Mouse (Mus musculus) adrenal gland, adult (tissue): ENCODE data around the gene Ttc33.

Experiments
- DNase-seq, 2 experiments: peaks; one replicate each; pipeline ENCODE4 v3.0.0; 2022 to 2023; ENCODE audit warnings: low spot score in 1 of 2; ENCODE audit not compliant: inconsistent age in 2 of 2

The Ttc33 gene

GRCm38 (mm10) chr15:5185366-5186292 is at the start of gene Ttc33:
Gene Ttc33 (plus strand): TSS chr15:5185525.
- peak; percentile 80 to 95 for DNase-seq

GRCm38 (mm10) chr15:5138021-5138856 is 47.1 kb upstream of the Ttc33 start:
- peak in 1 of 2 experiments; percentile 35 for DNase-seq

- DNase-seq = no peak
Observed at GRCm38 (mm10) chr15:5139366-5139765, 46.0 kb upstream of the Ttc33 start.

- DNase-seq = no peak
Observed at GRCm38 (mm10) chr15:5139863-5140262, 45.5 kb upstream of the Ttc33 start.

GRCm38 (mm10) chr15:5140357-5140756 is 45.0 kb upstream of the Ttc33 start:
- no peak for DNase-seq

- DNase-seq = peak in 1 of 2 experiments; percentile 61
Observed at GRCm38 (mm10) chr15:5142047-5142446, 43.3 kb upstream of the Ttc33 start.

- no peak for DNase-seq
Observed at GRCm38 (mm10) chr15:5142714-5143113, 42.6 kb upstream of the Ttc33 start.

- DNase-seq = peak; percentile 82 to 93
Observed at GRCm38 (mm10) chr15:5143361-5144020, 41.8 kb upstream of the Ttc33 start, which contains the start of gene Prkaa1. Gene Prkaa1 (plus strand): TSS chr15:5143861.

GRCm38 (mm10) chr15:5144021-5144778 is 41.1 kb upstream of the Ttc33 start:
- DNase-seq = peak in 1 of 2 experiments; percentile 75

- DNase-seq = peak in 1 of 2 experiments; percentile 43
Observed at GRCm38 (mm10) chr15:5145196-5145945, 40.0 kb upstream of the Ttc33 start.

GRCm38 (mm10) chr15:5149187-5149586 is 36.1 kb upstream of the Ttc33 start:
- DNase-seq = peak in 1 of 2 experiments; percentile 61

- no peak for DNase-seq
Observed at GRCm38 (mm10) chr15:5152171-5152570, 33.2 kb upstream of the Ttc33 start.

- DNase-seq = no peak
Observed at GRCm38 (mm10) chr15:5154621-5155020, 30.7 kb upstream of the Ttc33 start.

- no peak for DNase-seq
Observed at GRCm38 (mm10) chr15:5155093-5155492, 30.2 kb upstream of the Ttc33 start.

- no peak for DNase-seq
Observed at GRCm38 (mm10) chr15:5156355-5156754, 29.0 kb upstream of the Ttc33 start.

- peak in 1 of 2 experiments; percentile 30 for DNase-seq
Observed at GRCm38 (mm10) chr15:5157386-5157785, 27.9 kb upstream of the Ttc33 start.

GRCm38 (mm10) chr15:5158827-5159226 is 26.5 kb upstream of the Ttc33 start:
- peak in 1 of 2 experiments; percentile 38 for DNase-seq

- DNase-seq = no peak
Observed at GRCm38 (mm10) chr15:5165121-5165773, 20.1 kb upstream of the Ttc33 start.

GRCm38 (mm10) chr15:5173217-5173820 is 12.0 kb upstream of the Ttc33 start:
- no peak for DNase-seq
